Mouse (Mus musculus) heart, embryonic 13.5 days (tissue): ENCODE results near the gene Mvb12b. TPM values are rescaled to one million over a fixed set of nuclear protein-coding genes. Genes with fewer than 3 reads are reported as not detected.

Source experiments
- ATAC-seq: fragments of 200-750 bp; cut with Nextera tagmentation; 2 replicates; pipeline ENCODE4 v1.8.0; 2017; ENCODE audit warnings: moderate TSS enrichment; ENCODE audit not compliant: insufficient number of reproducible peaks, low FRiP score, low TSS enrichment; ENCODE audit errors: extremely low read depth
- H3K27ac ChIP-seq: fragments of 300-500 bp; sonication (generic); replicated peaks from 2 replicates; pipeline ENCODE4 v1.5.1; 2015; ENCODE audit warnings: moderate library complexity, mild to moderate bottlenecking, inconsistent platforms
- H3K27me3 ChIP-seq: fragments of 300-500 bp; sonication (generic); replicated peaks from 2 replicates; pipeline ENCODE4 v1.6.1; 2015; ENCODE audit warnings: mild to moderate bottlenecking, inconsistent platforms
- H3K36me3 ChIP-seq: fragments of 300-500 bp; sonication (generic); 2 replicates; pipeline ENCODE4 v1.6.1; 2015; ENCODE audit warnings: mild to moderate bottlenecking, inconsistent platforms
- H3K4me1 ChIP-seq: fragments of 300-500 bp; sonication (generic); 2 replicates; pipeline ENCODE4 v1.6.1; 2015; ENCODE audit warnings: inconsistent platforms
- H3K4me2 ChIP-seq: fragments of 300-500 bp; sonication (generic); 2 replicates; pipeline ENCODE4 v1.6.1; 2015; ENCODE audit warnings: inconsistent platforms, mild to moderate bottlenecking, moderate library complexity
- H3K4me3 ChIP-seq: fragments of 300-500 bp; sonication (generic); 2 replicates; pipeline ENCODE4 v1.5.1; 2015; ENCODE audit warnings: moderate library complexity, mild to moderate bottlenecking, inconsistent platforms
- H3K9ac ChIP-seq: fragments of 300-500 bp; sonication (generic); 2 replicates; pipeline ENCODE4 v1.6.1; 2015; ENCODE audit warnings: inconsistent platforms, mild to moderate bottlenecking, moderate library complexity
- H3K9me3 ChIP-seq: fragments of 300-500 bp; sonication (generic); 2 replicates; pipeline ENCODE4 v1.6.1; 2016; ENCODE audit warnings: inconsistent platforms
- WGBS: fragments of 180-500 bp; shearing (Covaris S2); methylation state at CpG from one replicate; pipeline ENCODE4 v1.1.7; 2015; ENCODE audit warnings: mixed read lengths; 5-methylcytosine and 5-hydroxymethylcytosine counted together
- polyA plus RNA-seq: library from polyadenylated mRNA; unstranded; fragments of >200 nt; fragmentation: Nextera tagmentation; extraction: Ambion mirVana; gene quantifications from 2 replicates; pipeline ENCODE4 v1.2.1, GENCODE M21; 2015

Mvb12b gene
- polyA plus RNA-seq, 1 experiment from 2014 or later: 10.9 TPM

GRCm38 (mm10) chr2:33682219-33682618 is 205.5 kb downstream of the Mvb12b start:
- Histone ChIP-seq H3K4me2 (no peak overlapping the region), H3K9me3 (0 out of 2 replicates have a peak, but pooled peaks cover 2% of the 10 kb centered on the region), H3K4me1 (no peaks in the 10 kb centered on the region), H3K27ac (no peak overlapping the region), H3K36me3 (no peaks in the 10 kb centered on the region), H3K9ac (no peak overlapping the region), H3K27me3 (peaks cover 51% of the 10 kb centered on the region), H3K4me3 (no peak overlapping the region)
- no peak for ATAC-seq
- 8% methylated on average over 4 of the region's 4 CpGs for WGBS

Other genes starting within 250 kb of the Mvb12b start
- gene Lmx1b, start 247.4 kb downstream of the Mvb12b start, polyA plus RNA-seq: not detected in 2 replicates